Mouse (Mus musculus) cortical plate, adult 2 months (tissue): ENCODE measurements at regions not wholly inside any gene's neighbourhood (a gene's known extent, or its start where the extent isn't known, plus 50 kb on each side); places are given as distances from the start of the nearest gene placed in this dataset.

Experiments
- CTCF ChIP-seq: fragments of 200-500 bp; IDR thresholded peaks from 2 replicates; pipeline ENCODE4 v1.5.1; 2011; ENCODE audit warnings: mild to moderate bottlenecking, control low read depth, low read length; ENCODE audit not compliant: insufficient read depth; ENCODE audit errors: extremely low read depth
- POLR2A ChIP-seq: fragments of 200-500 bp; IDR thresholded peaks from 2 replicates; pipeline ENCODE4 v1.6.1; 2011; ENCODE audit warnings: mild to moderate bottlenecking, low read length, control low read depth; ENCODE audit not compliant: insufficient read depth; ENCODE audit errors: extremely low read depth

- TF ChIP-seq POLR2A (no peak), CTCF (no peak)
Observed at GRCm38 (mm10) chr16:5548602-5549001, 292.8 kb upstream of the Eef2kmt start.
